Mouse (Mus musculus): ENCODE results near the gene Adamtsl3. TPM values are rescaled to one million over a fixed set of nuclear protein-coding genes. Genes with fewer than 3 reads are reported as not detected.

The Adamtsl3 gene
- polyA plus RNA-seq, 1 experiment from 2014 or later: 0.32 TPM

DNA sequence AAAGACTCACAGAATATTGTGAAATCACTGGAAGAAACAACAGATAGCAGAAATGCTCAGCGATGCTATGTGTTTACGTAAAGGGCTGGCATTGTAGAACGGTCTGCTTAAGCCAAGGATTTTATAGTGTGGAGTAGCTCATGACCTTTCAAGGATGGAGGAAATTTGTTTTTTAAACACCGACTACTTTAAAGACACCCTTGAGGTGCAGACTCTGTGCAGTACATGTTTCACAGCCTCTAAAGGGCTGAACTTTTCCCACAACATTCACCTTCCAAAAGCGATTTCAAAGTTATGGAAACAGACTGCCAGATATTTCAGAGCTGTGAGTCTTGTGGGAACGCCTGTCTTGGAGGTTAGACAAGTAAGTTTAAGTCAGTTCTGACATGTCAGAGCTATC, 255.4 kb downstream of the Adamtsl3 start:
- H3K9ac ChIP-seq (replicated peaks; ENCODE audit: low read depth, low read length): no peak overlapping the region
- H3K4me1 ChIP-seq (replicated peaks; ENCODE audit: control insufficient read depth, insufficient read depth, low read length): no peaks in the 10 kb centered on the region
- H3K36me3 ChIP-seq (ENCODE audit: control insufficient read depth, insufficient read depth): no peaks in the 10 kb centered on the region
- H3K4me3 ChIP-seq (replicated peaks; ENCODE audit: low read length): no peak overlapping the region
- H3K27me3 ChIP-seq (replicated peaks; ENCODE audit: control insufficient read depth, insufficient read depth, low read length): no peaks in the 10 kb centered on the region
- 93% methylated on average over 6 of the region's 6 CpGs for WGBS
- no peak for ATAC-seq
- no peaks in the 10 kb centered on the region for H3K9me3 ChIP-seq (ENCODE audit: control insufficient read depth, low read length)
- no peak overlapping the region for H3K4me2 ChIP-seq (ENCODE audit: low read length)
- no peak overlapping the region for H3K27ac ChIP-seq (ENCODE audit: low read length)

DNA sequence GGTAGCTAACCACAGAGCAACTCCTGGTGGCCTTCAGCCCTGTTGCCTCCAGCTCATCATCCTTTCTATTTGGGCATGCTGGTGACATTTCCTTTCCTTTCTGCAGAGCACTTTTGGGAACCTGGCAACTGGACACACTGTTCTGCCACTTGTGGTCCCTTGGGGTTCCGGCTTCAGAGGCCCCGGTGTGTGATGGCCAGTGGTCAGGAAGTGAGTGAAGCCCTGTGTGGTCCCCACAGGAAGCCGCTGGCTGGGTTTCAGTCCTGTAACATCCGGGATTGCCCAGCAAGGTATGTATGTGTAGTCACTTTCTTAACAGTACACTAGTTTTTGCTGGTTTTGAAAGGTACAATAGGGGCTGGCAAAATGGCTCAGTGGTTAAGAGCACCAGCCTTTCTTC, 266.5 kb downstream of the Adamtsl3 start:
- Histone ChIP-seq H3K4me1 (replicated peaks; ENCODE audit: control insufficient read depth, insufficient read depth, low read length) (no peaks in the 10 kb centered on the region), H3K27me3 (replicated peaks; ENCODE audit: control insufficient read depth, insufficient read depth, low read length) (no peaks in the 10 kb centered on the region), H3K36me3 (ENCODE audit: control insufficient read depth, insufficient read depth) (no peaks in the 10 kb centered on the region), H3K9ac (replicated peaks; ENCODE audit: low read depth, low read length) (no peak overlapping the region), H3K27ac (ENCODE audit: low read length) (no peak overlapping the region), H3K4me3 (replicated peaks; ENCODE audit: low read length) (no peak overlapping the region), H3K4me2 (ENCODE audit: low read length) (no peak overlapping the region), H3K9me3 (ENCODE audit: control insufficient read depth, low read length) (no peaks in the 10 kb centered on the region)
- ATAC-seq: no peak
- 87% methylated on average over 4 of the region's 4 CpGs for WGBS

- ATAC-seq: no peak
- Histone ChIP-seq H3K36me3 (ENCODE audit: control insufficient read depth, insufficient read depth) (no peaks in the 10 kb centered on the region), H3K4me3 (replicated peaks; ENCODE audit: low read length) (no peak overlapping the region), H3K9ac (replicated peaks; ENCODE audit: low read depth, low read length) (no peak overlapping the region), H3K9me3 (ENCODE audit: control insufficient read depth, low read length) (no peaks in the 10 kb centered on the region), H3K27ac (ENCODE audit: low read length) (no peak overlapping the region), H3K27me3 (replicated peaks; ENCODE audit: control insufficient read depth, insufficient read depth, low read length) (no peaks in the 10 kb centered on the region), H3K4me2 (ENCODE audit: low read length) (no peak overlapping the region), H3K4me1 (replicated peaks; ENCODE audit: control insufficient read depth, insufficient read depth, low read length) (no peaks in the 10 kb centered on the region)
- WGBS: 78% methylated on average over 6 of the region's 6 CpGs
Observed at GRCm38 (mm10) chr7:82605425-82605824, 269.9 kb downstream of the Adamtsl3 start.

GRCm38 (mm10) chr7:82609629-82610028, 274.1 kb downstream of the Adamtsl3 start:
- Histone ChIP-seq H3K36me3 (ENCODE audit: control insufficient read depth, insufficient read depth) (no peaks in the 10 kb centered on the region), H3K9me3 (ENCODE audit: control insufficient read depth, low read length) (no peaks in the 10 kb centered on the region), H3K27ac (ENCODE audit: low read length) (no peak overlapping the region), H3K27me3 (replicated peaks; ENCODE audit: control insufficient read depth, insufficient read depth, low read length) (no peaks in the 10 kb centered on the region), H3K4me1 (replicated peaks; ENCODE audit: control insufficient read depth, insufficient read depth, low read length) (no peaks in the 10 kb centered on the region), H3K9ac (replicated peaks; ENCODE audit: low read depth, low read length) (no peak overlapping the region), H3K4me3 (replicated peaks; ENCODE audit: low read length) (no peak overlapping the region), H3K4me2 (ENCODE audit: low read length) (no peak overlapping the region)
- ATAC-seq: no peak
- 74% methylated on average over 3 of the region's 3 CpGs for WGBS

GRCm38 (mm10) chr7:82625342-82625741, 289.8 kb downstream of the Adamtsl3 start:
- H3K9ac ChIP-seq (replicated peaks; ENCODE audit: low read depth, low read length): no peak overlapping the region
- H3K27me3 ChIP-seq (replicated peaks; ENCODE audit: control insufficient read depth, insufficient read depth, low read length): no peaks in the 10 kb centered on the region
- no peak overlapping the region for H3K4me2 ChIP-seq (ENCODE audit: low read length)
- H3K4me3 ChIP-seq (replicated peaks; ENCODE audit: low read length): no peak overlapping the region
- H3K9me3 ChIP-seq (ENCODE audit: control insufficient read depth, low read length): no peaks in the 10 kb centered on the region
- WGBS: 30% methylated on average over 7 of the region's 7 CpGs
- H3K36me3 ChIP-seq (ENCODE audit: control insufficient read depth, insufficient read depth): no peaks in the 10 kb centered on the region
- H3K4me1 ChIP-seq (replicated peaks; ENCODE audit: control insufficient read depth, insufficient read depth, low read length): no peaks in the 10 kb centered on the region
- H3K27ac ChIP-seq (ENCODE audit: low read length): no peak overlapping the region
- no peak for ATAC-seq

GRCm38 (mm10) chr7:82647183-82647582, 311.7 kb downstream of the Adamtsl3 start:
- Histone ChIP-seq H3K4me3 (replicated peaks; ENCODE audit: low read length) (no peak overlapping the region), H3K4me1 (replicated peaks; ENCODE audit: control insufficient read depth, insufficient read depth, low read length) (peaks cover 11% of the 10 kb centered on the region), H3K9me3 (ENCODE audit: control insufficient read depth, low read length) (no peaks in the 10 kb centered on the region), H3K9ac (replicated peaks; ENCODE audit: low read depth, low read length) (no peak overlapping the region), H3K36me3 (ENCODE audit: control insufficient read depth, insufficient read depth) (no peaks in the 10 kb centered on the region), H3K27me3 (replicated peaks; ENCODE audit: control insufficient read depth, insufficient read depth, low read length) (no peaks in the 10 kb centered on the region), H3K4me2 (ENCODE audit: low read length) (no peak overlapping the region), H3K27ac (ENCODE audit: low read length) (no peak overlapping the region)
- WGBS: 86% methylated on average over 3 of the region's 3 CpGs
- ATAC-seq: no peak

GRCm38 (mm10) chr7:82647909-82648308, 312.4 kb downstream of the Adamtsl3 start:
- H3K9me3 ChIP-seq (ENCODE audit: control insufficient read depth, low read length): no peaks in the 10 kb centered on the region
- peak overlapping the region; percentile 73 for H3K9ac ChIP-seq (replicated peaks; ENCODE audit: low read depth, low read length)
- H3K4me3 ChIP-seq (replicated peaks; ENCODE audit: low read length): peak overlapping the region; percentile 74
- peak overlapping the region; percentile 59 for H3K4me2 ChIP-seq (ENCODE audit: low read length)
- WGBS: 27% methylated on average over 4 of the region's 4 CpGs
- no peaks in the 10 kb centered on the region for H3K36me3 ChIP-seq (ENCODE audit: control insufficient read depth, insufficient read depth)
- peaks cover 11% of the 10 kb centered on the region for H3K4me1 ChIP-seq (replicated peaks; ENCODE audit: control insufficient read depth, insufficient read depth, low read length)
- ATAC-seq: no peak; the same call in 1 of the 2 replicates
- no peaks in the 10 kb centered on the region for H3K27me3 ChIP-seq (replicated peaks; ENCODE audit: control insufficient read depth, insufficient read depth, low read length)
- H3K27ac ChIP-seq (ENCODE audit: low read length): no peak overlapping the region

- H3K9me3 ChIP-seq (ENCODE audit: control insufficient read depth, low read length): no peaks in the 10 kb centered on the region
- no peaks in the 10 kb centered on the region for H3K36me3 ChIP-seq (ENCODE audit: control insufficient read depth, insufficient read depth)
- WGBS: under 1% methylated on average over 46 of the region's 46 CpGs
- H3K4me1 ChIP-seq (replicated peaks; ENCODE audit: control insufficient read depth, insufficient read depth, low read length): peaks cover 11% of the 10 kb centered on the region
- H3K9ac ChIP-seq (replicated peaks; ENCODE audit: low read depth, low read length): peak within 1 kb of the TSS; percentile 73
- no peak within 1 kb of the TSS for H3K27ac ChIP-seq (ENCODE audit: low read length)
- peak; percentile 99 for ATAC-seq
- H3K27me3 ChIP-seq (replicated peaks; ENCODE audit: control insufficient read depth, insufficient read depth, low read length): no peaks in the 10 kb centered on the region
- peak within 1 kb of the TSS; percentile 74 for H3K4me3 ChIP-seq (replicated peaks; ENCODE audit: low read length)
- H3K4me2 ChIP-seq (ENCODE audit: low read length): peak within 1 kb of the TSS; percentile 59
Observed at GRCm38 (mm10) chr7:82648353-82649080, 313.0 kb downstream of the Adamtsl3 start, which contains the start of the genes Saxo2 and Efl1. Gene Saxo2, minus strand, starts transcription at chr7:82648528. Gene Efl1, plus strand, starts transcription at chr7:82648614.

- no peaks in the 10 kb centered on the region for H3K9me3 ChIP-seq (ENCODE audit: control insufficient read depth, low read length)
- 16% methylated on average over 6 of the region's 6 CpGs for WGBS
- peak overlapping the region; percentile 73 for H3K9ac ChIP-seq (replicated peaks; ENCODE audit: low read depth, low read length)
- no peaks in the 10 kb centered on the region for H3K36me3 ChIP-seq (ENCODE audit: control insufficient read depth, insufficient read depth)
- H3K27me3 ChIP-seq (replicated peaks; ENCODE audit: control insufficient read depth, insufficient read depth, low read length): no peaks in the 10 kb centered on the region
- no peak overlapping the region for H3K27ac ChIP-seq (ENCODE audit: low read length)
- peak overlapping the region; percentile 74 for H3K4me3 ChIP-seq (replicated peaks; ENCODE audit: low read length)
- peak overlapping the region; percentile 59 for H3K4me2 ChIP-seq (ENCODE audit: low read length)
- ATAC-seq: no peak
- peaks cover 11% of the 10 kb centered on the region for H3K4me1 ChIP-seq (replicated peaks; ENCODE audit: control insufficient read depth, insufficient read depth, low read length)
Observed at GRCm38 (mm10) chr7:82649081-82649445, 313.6 kb downstream of the Adamtsl3 start.

Measured in forebrain, embryonic 16.5 days (tissue).